Mouse (Mus musculus) embryo, embryonic 10 days (tissue): ENCODE measurements around the gene Chrdl2.
"Not testable (repeated sequence)": the region's sequence is repeated elsewhere in the genome, so short reads cannot be mapped to it uniquely, and the experiment has no call there.

Experiments used
- DNase-seq: peaks from one replicate; pipeline ENCODE4 v3.0.0-alpha.2; 2015; ENCODE audit warnings: low spot score

Gene Chrdl2

DNA sequence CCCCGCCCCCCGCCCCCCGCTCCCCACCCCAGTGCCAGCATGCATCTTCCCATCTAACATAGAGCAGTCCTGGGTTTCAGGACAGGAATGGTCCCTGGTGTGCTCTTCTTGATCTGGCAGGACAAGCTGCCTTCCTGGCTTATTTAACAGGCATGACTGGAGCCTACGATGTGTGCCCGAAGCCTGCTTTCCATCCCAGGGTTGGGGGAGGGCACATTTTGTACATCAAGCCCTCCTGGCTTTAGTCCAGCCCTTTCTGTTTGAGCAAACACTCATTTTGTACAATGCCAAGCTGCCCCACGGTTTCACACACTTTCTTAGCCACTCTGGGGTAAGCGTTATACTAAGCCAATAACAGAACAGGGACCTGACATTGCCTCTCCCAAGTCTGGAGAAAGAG is 30.1 kb downstream of the Chrdl2 start:
- no peak for DNase-seq

DNA sequence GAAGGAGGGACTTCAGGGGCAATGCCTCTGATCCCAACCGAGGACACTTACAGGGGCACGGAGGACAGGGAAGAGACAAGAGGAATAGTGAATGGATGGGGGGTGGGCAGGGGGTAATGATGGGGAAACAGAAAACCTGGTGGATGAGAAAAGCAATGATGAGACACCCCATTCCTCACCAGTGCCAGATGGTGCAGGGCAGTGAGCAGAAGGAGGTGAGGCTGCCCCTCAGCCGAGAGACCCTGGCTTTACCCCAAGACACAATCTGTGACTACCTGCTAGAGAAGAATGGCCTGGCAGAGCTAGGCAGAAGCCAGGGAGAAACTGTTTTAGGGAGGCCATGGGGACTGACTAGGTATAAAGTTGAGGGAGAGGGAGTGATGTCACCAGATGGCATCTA is 30.5 kb downstream of the Chrdl2 start:
- DNase-seq, result no peak

GRCm38 (mm10) chr7:100042120-100042519 is 36.1 kb downstream of the Chrdl2 start:
- DNase-seq, result peak; percentile 36

DNA sequence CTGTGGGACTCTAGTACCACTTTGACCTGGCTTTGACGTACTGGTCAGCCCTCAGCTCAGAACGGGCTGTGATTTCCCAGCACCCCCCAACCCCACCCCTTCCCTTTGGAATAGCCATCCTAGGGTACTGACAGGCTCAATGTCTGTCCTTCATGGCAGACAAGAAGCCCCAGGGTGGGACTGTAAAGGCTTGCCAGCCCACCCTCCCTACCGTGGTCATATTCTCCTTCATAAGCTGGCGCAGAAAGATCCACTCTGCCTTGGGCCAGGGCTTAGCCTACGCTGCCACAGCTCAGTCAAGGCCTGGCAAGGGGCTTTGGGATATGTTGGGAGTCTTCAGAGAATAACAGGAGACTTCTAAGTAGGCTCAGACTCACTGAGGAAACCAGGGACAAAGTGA is 37.1 kb downstream of the Chrdl2 start:
- no peak for DNase-seq

DNA sequence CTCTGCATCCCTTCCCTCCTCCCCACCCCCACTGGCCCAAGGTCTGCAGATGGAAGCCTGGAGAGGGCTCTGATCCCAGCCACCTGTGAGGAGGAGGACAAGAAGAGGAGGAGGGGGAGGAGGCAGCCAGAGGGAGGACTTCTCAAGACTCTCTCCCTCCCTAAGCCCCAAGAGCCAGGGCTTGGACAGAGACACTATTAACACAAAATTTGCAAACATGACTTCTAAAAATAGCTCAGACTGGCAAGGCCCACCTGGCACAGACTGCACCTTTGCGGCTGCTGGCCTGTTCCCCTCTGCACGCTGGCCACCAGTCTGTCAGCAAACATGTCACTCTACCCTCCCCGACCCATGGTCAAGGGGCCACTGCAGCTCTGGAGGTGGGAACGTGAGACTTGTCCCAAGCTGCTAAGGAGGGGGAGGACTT is 37.6 kb downstream of the Chrdl2 start:
- no peak for DNase-seq

GRCm38 (mm10) chr7:100046486-100046885 is 40.5 kb downstream of the Chrdl2 start:
- DNase-seq, result no peak

DNA sequence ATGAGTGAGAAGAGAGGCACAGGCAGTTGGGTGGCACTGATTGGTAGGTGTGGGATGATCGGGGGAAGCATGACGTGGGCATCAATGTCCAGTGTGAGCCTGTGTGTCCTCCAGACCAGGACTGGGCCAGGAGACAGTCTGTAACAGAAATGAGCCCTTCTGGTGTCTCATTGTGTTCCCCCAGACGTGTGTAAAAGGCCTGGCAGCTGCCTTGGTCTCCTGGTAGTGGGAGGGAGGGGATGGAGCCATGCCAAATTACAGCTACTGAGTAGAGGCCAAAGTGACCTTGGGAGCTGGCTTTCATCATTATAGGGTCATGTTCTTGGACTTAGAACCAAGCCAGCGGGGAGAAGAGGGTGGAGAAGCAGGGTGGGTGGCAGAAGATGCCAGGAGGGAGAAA is 45.9 kb downstream of the Chrdl2 start:
- no peak for DNase-seq

DNA sequence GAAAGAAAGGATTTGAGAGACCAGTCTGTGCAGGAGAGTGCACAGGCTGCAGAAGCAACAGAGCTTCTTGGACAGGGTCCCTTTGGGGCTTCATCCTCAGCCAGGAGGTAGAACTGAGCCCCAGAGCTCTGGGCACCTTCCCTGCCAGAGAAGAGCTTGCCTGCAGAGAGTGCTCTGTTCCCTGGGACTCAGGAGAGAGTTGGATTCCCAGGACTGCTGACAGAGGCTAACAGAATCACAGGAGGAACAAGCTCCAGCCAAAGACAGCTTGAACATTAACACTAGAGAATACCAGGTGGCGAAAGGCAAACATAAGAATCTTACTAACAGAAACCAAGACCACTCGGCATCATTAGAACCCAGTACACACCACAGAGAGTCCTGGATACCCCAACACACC is 47.0 kb downstream of the Chrdl2 start:
- DNase-seq, result not testable (repeated sequence)

GRCm38 (mm10) chr7:100073959-100074358 is 68.0 kb downstream of the Chrdl2 start:
- no peak for DNase-seq

- DNase-seq, result no peak
Observed at GRCm38 (mm10) chr7:100076296-100076695, 70.3 kb downstream of the Chrdl2 start.

- DNase-seq, result no peak
Observed at GRCm38 (mm10) chr7:100077071-100077470, 71.1 kb downstream of the Chrdl2 start.

DNA sequence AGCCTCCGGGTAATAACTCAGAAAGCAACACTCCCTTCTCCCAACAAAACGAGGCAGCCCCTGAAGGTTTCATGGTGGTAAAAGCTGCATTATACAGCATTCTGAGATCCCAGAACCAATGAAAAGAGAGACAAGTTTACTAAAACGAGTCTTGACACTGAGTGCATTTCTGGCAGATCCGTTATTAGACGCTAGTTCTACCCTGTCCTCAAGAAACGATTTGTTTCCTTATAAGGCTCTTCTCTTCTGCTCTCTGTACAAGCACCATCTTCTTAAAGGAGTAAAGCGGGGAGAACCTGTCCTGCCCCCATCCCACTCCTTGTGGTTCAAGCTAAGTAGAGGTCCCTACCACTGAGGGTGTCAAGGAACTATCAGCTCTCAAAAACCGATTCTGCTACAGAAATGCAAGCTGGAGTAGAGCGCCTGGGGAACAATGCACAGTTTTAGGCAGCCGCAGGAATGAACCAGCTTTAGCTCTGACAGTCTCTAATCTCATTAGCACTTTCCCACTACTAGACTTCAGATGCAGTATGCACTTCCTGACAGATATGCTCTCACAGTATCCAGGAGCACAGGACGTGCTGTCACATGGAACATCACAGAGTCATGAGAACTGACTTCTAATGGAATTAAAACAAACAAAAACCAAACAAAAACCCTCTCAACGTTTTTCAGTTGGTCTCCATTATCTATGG is 74.3 kb downstream of the Chrdl2 start:
- no peak for DNase-seq

DNA sequence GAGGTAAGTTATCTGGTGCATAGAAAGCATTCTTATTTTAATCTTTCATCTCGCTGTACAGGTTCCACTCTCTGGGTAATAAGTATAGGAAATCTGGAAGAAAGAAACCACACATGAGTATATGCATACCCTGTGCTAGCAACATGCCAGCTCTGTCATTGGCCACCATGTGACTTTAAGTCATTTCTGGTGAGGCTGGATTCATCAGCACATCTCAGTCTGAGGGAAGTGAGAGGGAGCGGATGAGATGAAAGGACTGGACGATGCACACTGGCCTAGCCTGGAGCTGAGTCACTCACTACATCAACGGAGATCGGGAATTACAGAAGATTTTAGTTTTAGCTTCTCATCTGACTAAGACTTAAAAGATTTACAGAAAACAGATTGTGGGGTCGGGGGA is 76.9 kb downstream of the Chrdl2 start:
- DNase-seq, result no peak

- DNase-seq, result no peak
Observed at GRCm38 (mm10) chr7:100083812-100084211, 77.8 kb downstream of the Chrdl2 start.
